Mouse (Mus musculus) C2C12 (cell line): Measurements from ENCODE around the gene Jazf1.

ENCODE experiments used
- CTCF ChIP-seq: IDR thresholded peaks from one replicate; pipeline ENCODE4 v1.5.1; 2011; ENCODE audit not compliant: control insufficient read depth, insufficient read depth, insufficient read length
- MAX ChIP-seq: IDR thresholded peaks from one replicate; pipeline ENCODE4 v1.6.1; 2011; ENCODE audit warnings: mild to moderate bottlenecking, control low read depth
- MYOD1 ChIP-seq: IDR thresholded peaks from one replicate; pipeline ENCODE4 v1.6.1; 2011; ENCODE audit warnings: low read depth; ENCODE audit not compliant: control insufficient read depth, insufficient read length

GRCm38 (mm10) chr6:52950371-52950770 is 118.1 kb downstream of the Jazf1 start:
- no peak for TF ChIP-seq MAX
- no peak for TF ChIP-seq CTCF
- no peak for TF ChIP-seq MYOD1
